Mouse (Mus musculus) brain, embryonic 14.5 days (tissue): ENCODE measurements around the gene Arpc5l. TPM values are rescaled to one million over a fixed set of nuclear protein-coding genes. Genes with fewer than 3 reads are reported as not detected.

Experiments
- DNase-seq: peaks from one replicate; pipeline ENCODE4 v3.0.0-alpha.2; 2011; ENCODE audit warnings: low read depth
- CTCF ChIP-seq: fragments of 200-500 bp; IDR thresholded peaks from 2 replicates; pipeline ENCODE4 v1.5.1; 2012; ENCODE audit warnings: inconsistent platforms, mild to moderate bottlenecking, moderate library complexity, borderline replicate concordance; ENCODE audit not compliant: insufficient read depth, insufficient read length; ENCODE audit errors: extremely low read depth
- POLR2A ChIP-seq: fragments of 200-500 bp; IDR thresholded peaks from 2 replicates; pipeline ENCODE4 v1.6.1; 2012; ENCODE audit warnings: mild to moderate bottlenecking, inconsistent platforms, borderline replicate concordance; ENCODE audit not compliant: poor library complexity, insufficient read depth, insufficient read length, severe bottlenecking; ENCODE audit errors: extremely low read depth
- polyA plus RNA-seq: library from polyadenylated mRNA; depleted of rRNA; stranded (reverse); fragments of >200 nt; gene quantifications from 2 replicates; pipeline ENCODE4 v1.2.3, GENCODE M21; 2012

Arpc5l gene
- polyA plus RNA-seq, 1 experiment, result 69.9 TPM

- TF ChIP-seq POLR2A (no peak), CTCF (peak; percentile 35; the same call in 1 of the 2 replicates)
- no peak for DNase-seq
These were observed 21.7 kb upstream of the Arpc5l start for GRCm38 (mm10) chr2:38983456-38983855.

GRCm38 (mm10) chr2:38986580-38986979 lies 18.6 kb upstream of the Arpc5l start:
- TF ChIP-seq POLR2A (no peak), CTCF (no peak)
- DNase-seq, result no peak

- no peak for DNase-seq
- no peak for TF ChIP-seq POLR2A
These were observed 17.8 kb upstream of the Arpc5l start for GRCm38 (mm10) chr2:38987371-38987770.

- TF ChIP-seq POLR2A, result no peak
- TF ChIP-seq CTCF, result no peak
- no peak for DNase-seq
These were observed 17.2 kb upstream of the Arpc5l start for GRCm38 (mm10) chr2:38987803-38988510.

GRCm38 (mm10) chr2:38988929-38989328 lies 16.2 kb upstream of the Arpc5l start:
- no peak for TF ChIP-seq POLR2A
- no peak for TF ChIP-seq CTCF
- DNase-seq, result no peak

GRCm38 (mm10) chr2:38992004-38992403 lies 13.1 kb upstream of the Arpc5l start:
- no peak for TF ChIP-seq POLR2A
- no peak for TF ChIP-seq CTCF
- no peak for DNase-seq

GRCm38 (mm10) chr2:38992452-38992851 lies 12.7 kb upstream of the Arpc5l start:
- TF ChIP-seq CTCF, result no peak
- no peak for TF ChIP-seq POLR2A
- DNase-seq, result peak; percentile 45

- peak; percentile 91 for DNase-seq
- TF ChIP-seq POLR2A (no peak), CTCF (peak; percentile 99)
These were observed 7.5 kb upstream of the Arpc5l start, which contains the start of gene Wdr38 for GRCm38 (mm10) chr2:38997386-38998374. Wdr38 (plus strand) TSS chr2:38997476.

- TF ChIP-seq CTCF (no peak), POLR2A (no peak)
- DNase-seq, result no peak
These were observed 5.8 kb upstream of the Arpc5l start for GRCm38 (mm10) chr2:38999381-38999780.

GRCm38 (mm10) chr2:38999910-39000586 lies 5.1 kb upstream of the Arpc5l start:
- no peak for DNase-seq
- no peak for TF ChIP-seq POLR2A
- TF ChIP-seq CTCF, result no peak

- DNase-seq, result no peak
- TF ChIP-seq CTCF, result no peak
- TF ChIP-seq POLR2A, result no peak
These were observed 4.6 kb upstream of the Arpc5l start for GRCm38 (mm10) chr2:39000587-39000919.
